Mouse (Mus musculus): ENCODE data around the gene Mcm6.

GRCm38 (mm10) chr1:128303900-128304299 is 55.6 kb downstream of the Mcm6 start:
- no peak for TF ChIP-seq POLR2A (IDR thresholded peaks at IDR 0.05; ENCODE audit: insufficient read length, low read depth)
- TF ChIP-seq USF1 (IDR thresholded peaks at IDR 0.05; ENCODE audit: low read depth): no peak
- TF ChIP-seq MAX (IDR thresholded peaks at IDR 0.05; ENCODE audit: low read depth): no peak
- no peak for TF ChIP-seq SRF (IDR thresholded peaks at IDR 0.05; ENCODE audit: control insufficient read depth, insufficient read length, low read depth)
- TF ChIP-seq POLR2AphosphoS2 (IDR thresholded peaks at IDR 0.05; ENCODE audit: insufficient read length, low read depth): no peak
- TF ChIP-seq E2F4 (IDR thresholded peaks at IDR 0.05; ENCODE audit: insufficient read depth): no peak
- no peak for TF ChIP-seq TCF12 (IDR thresholded peaks at IDR 0.05; ENCODE audit: insufficient read depth, poor library complexity, severe bottlenecking)
- no peak for TF ChIP-seq MYOD1 (IDR thresholded peaks at IDR 0.05; ENCODE audit: control insufficient read depth in 1 of 3, insufficient read length in 2 of 3, low read depth in 2 of 3)
- TF ChIP-seq REST (IDR thresholded peaks at IDR 0.05; ENCODE audit: insufficient read depth, insufficient read length): no peak
- no peak for TF ChIP-seq MYOG (IDR thresholded peaks at IDR 0.05; ENCODE audit: control insufficient read depth in 1 of 3, insufficient read depth in 1 of 3, insufficient read length in 2 of 3, low read depth in 2 of 3)
- no peak for TF ChIP-seq CEBPB (IDR thresholded peaks at IDR 0.05; ENCODE audit: insufficient read depth, poor library complexity, severe bottlenecking)

Measured in myocyte (in vitro differentiated cells).